ENCODE assay signal across 9 mouse cellular contexts in genomic region chr9:53705992-53706696, GRCm38 (mm10). TPM values are rescaled to one million over a fixed set of nuclear protein-coding genes. Genes with fewer than 3 reads are reported as not detected.
DNase-seq lines count a peak whose midpoint lies in the region; ATAC-seq lines count a peak whose summit lies in the region.
"Had no signal": no experiment of that assay in that cellular context is flagged by ENCODE, and none has a peak within 500 bp of the region (broad histone marks: within the 10 kb centered on the region; RNA-seq: fewer than 3 reads in every experiment).

Rab39 (minus strand) TSS chr9:53706232.

- ATAC-seq in heart, embryonic 14.5 days (ENCODE audit: insufficient number of reproducible peaks, insufficient read depth, low FRiP score, low read depth), result peak; percentile 83
- ATAC-seq in liver, embryonic 13.5 days (ENCODE audit: low read depth), result peak; percentile 89
- peak; percentile 96 for ATAC-seq in stomach, embryonic 14.5 days (ENCODE audit: insufficient number of reproducible peaks, insufficient read depth, low FRiP score, low read depth)

- 1% methylated on average over 49 of the region's 49 CpGs for WGBS in heart, embryonic 14.5 days
- under 1% methylated on average over 49 of the region's 49 CpGs for WGBS in liver, embryonic 13.5 days (ENCODE audit: insufficient replicate concordance)
- under 1% methylated on average over 49 of the region's 49 CpGs for WGBS in stomach, embryonic 14.5 days

- H3K4me1 ChIP-seq in brown adipose tissue, adult 24 weeks (ENCODE audit: control insufficient read depth, insufficient read depth, insufficient read length, low read length), result 0 out of 2 replicates have a peak, but pooled peaks cover 2% of the 10 kb centered on the region
- peaks cover 5 to 10% of the 10 kb centered on the region in 2 experiments; a peak in 2 of 4 replicates for H3K4me1 ChIP-seq in heart, embryonic 14.5 days (ENCODE audit: control insufficient read depth in 2 of 2, insufficient read depth in 2 of 2, low read length in 2 of 2)
- H3K4me1 ChIP-seq in liver, embryonic 13.5 days (replicated peaks), result peaks cover 13% of the 10 kb centered on the region
- 0 out of 2 replicates have a peak, but pooled peaks cover 5% of the 10 kb centered on the region for H3K4me1 ChIP-seq in stomach, embryonic 14.5 days (ENCODE audit: control insufficient read depth, insufficient read depth, low read length)

- H3K9ac ChIP-seq in heart, embryonic 14.5 days (ENCODE audit: low read length), result no peak within 1 kb of the TSS
- H3K9ac ChIP-seq in liver, embryonic 13.5 days, result no peak within 1 kb of the TSS
- no peak within 1 kb of the TSS for H3K9ac ChIP-seq in stomach, embryonic 14.5 days (replicated peaks; ENCODE audit: low read depth, low read length)

- peak within 1 kb of the TSS; percentile 75 for H3K4me2 ChIP-seq in heart, embryonic 14.5 days (ENCODE audit: low read length)
- H3K4me2 ChIP-seq in liver, embryonic 13.5 days, result peak within 1 kb of the TSS; percentile 73
- H3K4me2 ChIP-seq in stomach, embryonic 14.5 days (replicated peaks; ENCODE audit: low read depth, low read length), result peak within 1 kb of the TSS; percentile 82

- peak; percentile 81 for DNase-seq in CD4-positive helper T cell, adult 2 months (ENCODE audit: low read depth, low spot score)
- DNase-seq in fibroblast of lung, adult 2 months (ENCODE audit: low read depth), result peak; percentile 9
- peak; percentile 79 for DNase-seq in kidney, postnatal 14 days
- peak; percentile 74 for DNase-seq in liver, embryonic 13.5 days
- peak; percentile 72 to 89 for DNase-seq in natural killer cell, adult 2 months (ENCODE audit: low spot score in 2 of 2)

- H3K36me3 ChIP-seq in heart, embryonic 14.5 days (ENCODE audit: control insufficient read depth, insufficient read depth, low read length), result no peaks in the 10 kb centered on the region
- no peaks in the 10 kb centered on the region for H3K36me3 ChIP-seq in liver, embryonic 13.5 days
- H3K36me3 ChIP-seq in stomach, embryonic 14.5 days (ENCODE audit: control insufficient read depth, insufficient read depth, low read length), result no peaks in the 10 kb centered on the region
- H3K36me3 ChIP-seq: G1E had no signal

- no peak within 1 kb of the TSS for H3K27ac ChIP-seq in brown adipose tissue, adult 24 weeks (replicated peaks; ENCODE audit: low read depth, low read length)
- no peak within 1 kb of the TSS for H3K27ac ChIP-seq in heart, embryonic 14.5 days (replicated peaks in 1 of 2; ENCODE audit: control insufficient read depth in 1 of 2, insufficient read depth in 1 of 2, low read depth in 2 of 2, low read length in 2 of 2)
- H3K27ac ChIP-seq in liver, embryonic 13.5 days, result no peak within 1 kb of the TSS
- H3K27ac ChIP-seq in stomach, embryonic 14.5 days (ENCODE audit: low read length), result no peak within 1 kb of the TSS

- no peaks in the 10 kb centered on the region for H3K9me3 ChIP-seq in heart, embryonic 14.5 days (ENCODE audit: control insufficient read depth, low read length)
- no peaks in the 10 kb centered on the region for H3K9me3 ChIP-seq in liver, embryonic 13.5 days (replicated peaks)
- H3K9me3 ChIP-seq in stomach, embryonic 14.5 days (ENCODE audit: control insufficient read depth, low read depth, low read length), result no peaks in the 10 kb centered on the region

- H3K4me3 ChIP-seq in brown adipose tissue, adult 24 weeks (ENCODE audit: insufficient read depth, low read depth, low read length), result peak within 1 kb of the TSS; percentile 50
- peak within 1 kb of the TSS; percentile 34 to 54 for H3K4me3 ChIP-seq in heart, embryonic 14.5 days (ENCODE audit: control insufficient read depth in 1 of 2, insufficient read depth in 1 of 2, low read depth in 1 of 2, low read length in 2 of 2)
- H3K4me3 ChIP-seq in liver, embryonic 13.5 days (replicated peaks), result peak within 1 kb of the TSS; percentile 51
- H3K4me3 ChIP-seq in stomach, embryonic 14.5 days (ENCODE audit: low read depth, low read length), result peak within 1 kb of the TSS; percentile 41

- 0 out of 2 replicates have a peak, but pooled peaks cover 5% of the 10 kb centered on the region for H3K27me3 ChIP-seq in heart, embryonic 14.5 days (ENCODE audit: control insufficient read depth, insufficient read depth, low read length)
- H3K27me3 ChIP-seq in liver, embryonic 13.5 days, result peaks cover 14% of the 10 kb centered on the region
- no peaks in the 10 kb centered on the region for H3K27me3 ChIP-seq in stomach, embryonic 14.5 days (ENCODE audit: control insufficient read depth, insufficient read depth, low read length)

RNA-seq across cellular contexts. Expression of gene Rab39, which starts in this region (rescaled TPM):
- polyA plus RNA-seq in brown adipose tissue, adult 24 weeks (2012; ENCODE audit: insufficient read depth, insufficient read length, missing spikeins), result not detected in 2 replicates
- 0.12 and 0.15 TPM in 2 replicates for polyA plus RNA-seq in heart, embryonic 14.5 days (2014; fragmentation: Nextera tagmentation; extraction: Ambion mirVana)
- polyA plus RNA-seq in liver, embryonic 13.5 days (2015; fragmentation: Nextera tagmentation; extraction: Ambion mirVana), result 0.44 and 0.70 TPM in 2 replicates
- polyA plus RNA-seq in stomach, embryonic 14.5 days (2014; fragmentation: Nextera tagmentation; extraction: Ambion mirVana), result 0.29 and 0.61 TPM in 2 replicates
- polyA plus RNA-seq: G1E had no signal

Comparison
In these comparisons a context has a peak if more than half of its experiments do, and no peak if none do; other contexts are left out.
1. Peak in ATAC-seq, H3K4me3 ChIP-seq and H3K4me2 ChIP-seq in heart, embryonic 14.5 days; RNA of the gene not detected or under 1 TPM.
2. Peak in DNase-seq, ATAC-seq, H3K4me3 ChIP-seq and H3K4me2 ChIP-seq in liver, embryonic 13.5 days; RNA of the gene not detected or under 1 TPM.
3. Peak in ATAC-seq, H3K4me3 ChIP-seq and H3K4me2 ChIP-seq in stomach, embryonic 14.5 days; RNA of the gene not detected or under 1 TPM.
4. DNase-seq: peak in every context shown above with its lines; median percentile 81 in CD4-positive helper T cell, adult 2 months; 80 in natural killer cell, adult 2 months; 79 in kidney, postnatal 14 days; 74 in liver, embryonic 13.5 days; 9 in fibroblast of lung, adult 2 months.